Mouse (Mus musculus) heart, embryonic 13.5 days (tissue): ENCODE measurements around the gene Flot1. TPM values are rescaled to one million over a fixed set of nuclear protein-coding genes. Genes with fewer than 3 reads are reported as not detected.
"Not testable (repeated sequence)": the region's sequence is repeated elsewhere in the genome, so short reads cannot be mapped to it uniquely, and the experiment has no call there.

Experiments used
- ATAC-seq: fragments of 200-750 bp; cut with Nextera tagmentation; 2 replicates; pipeline ENCODE4 v1.8.0; 2017; ENCODE audit warnings: moderate TSS enrichment; ENCODE audit not compliant: insufficient number of reproducible peaks, low FRiP score, low TSS enrichment; ENCODE audit errors: extremely low read depth
- H3K27ac ChIP-seq: fragments of 300-500 bp; sonication (generic); replicated peaks from 2 replicates; pipeline ENCODE4 v1.5.1; 2015; ENCODE audit warnings: moderate library complexity, mild to moderate bottlenecking, inconsistent platforms
- H3K27me3 ChIP-seq: fragments of 300-500 bp; sonication (generic); replicated peaks from 2 replicates; pipeline ENCODE4 v1.6.1; 2015; ENCODE audit warnings: mild to moderate bottlenecking, inconsistent platforms
- H3K36me3 ChIP-seq: fragments of 300-500 bp; sonication (generic); 2 replicates; pipeline ENCODE4 v1.6.1; 2015; ENCODE audit warnings: mild to moderate bottlenecking, inconsistent platforms
- H3K4me1 ChIP-seq: fragments of 300-500 bp; sonication (generic); 2 replicates; pipeline ENCODE4 v1.6.1; 2015; ENCODE audit warnings: inconsistent platforms
- H3K4me2 ChIP-seq: fragments of 300-500 bp; sonication (generic); 2 replicates; pipeline ENCODE4 v1.6.1; 2015; ENCODE audit warnings: inconsistent platforms, mild to moderate bottlenecking, moderate library complexity
- H3K4me3 ChIP-seq: fragments of 300-500 bp; sonication (generic); 2 replicates; pipeline ENCODE4 v1.5.1; 2015; ENCODE audit warnings: moderate library complexity, mild to moderate bottlenecking, inconsistent platforms
- H3K9ac ChIP-seq: fragments of 300-500 bp; sonication (generic); 2 replicates; pipeline ENCODE4 v1.6.1; 2015; ENCODE audit warnings: inconsistent platforms, mild to moderate bottlenecking, moderate library complexity
- H3K9me3 ChIP-seq: fragments of 300-500 bp; sonication (generic); 2 replicates; pipeline ENCODE4 v1.6.1; 2016; ENCODE audit warnings: inconsistent platforms
- WGBS: fragments of 180-500 bp; shearing (Covaris S2); methylation state at CpG from one replicate; pipeline ENCODE4 v1.1.7; 2015; ENCODE audit warnings: mixed read lengths; 5-methylcytosine and 5-hydroxymethylcytosine counted together
- polyA plus RNA-seq: library from polyadenylated mRNA; unstranded; fragments of >200 nt; fragmentation: Nextera tagmentation; extraction: Ambion mirVana; gene quantifications from 2 replicates; pipeline ENCODE4 v1.2.1, GENCODE M21; 2015

The Flot1 gene
- polyA plus RNA-seq, 1 experiment from 2014 or later: 81.1 TPM

- Histone ChIP-seq H3K4me1 (peaks cover 55% of the 10 kb centered on the region), H3K9ac (peak overlapping the region; percentile 99), H3K36me3 (peaks cover 44% of the 10 kb centered on the region), H3K9me3 (no peaks in the 10 kb centered on the region), H3K4me2 (peak overlapping the region; percentile 90), H3K27me3 (no peaks in the 10 kb centered on the region), H3K27ac (peak overlapping the region; percentile 99), H3K4me3 (peak overlapping the region; percentile 94)
- WGBS: under 1% methylated on average over 18 of the region's 18 CpGs
- ATAC-seq: no peak
Observed at GRCm38 (mm10) chr17:35837487-35837886, 14.5 kb downstream of the Flot1 start.

- Histone ChIP-seq H3K4me1 (peaks cover 60% of the 10 kb centered on the region), H3K27me3 (no peaks in the 10 kb centered on the region), H3K9me3 (no peaks in the 10 kb centered on the region), H3K36me3 (peaks cover 37% of the 10 kb centered on the region), H3K4me2 (peak within 1 kb of the TSS; percentile 90), H3K27ac (peak within 1 kb of the TSS; percentile 99), H3K9ac (peak within 1 kb of the TSS; percentile 99), H3K4me3 (peak within 1 kb of the TSS; percentile 94)
- peak; percentile 75 for ATAC-seq
- WGBS: under 1% methylated on average over 29 of the region's 29 CpGs
Observed at GRCm38 (mm10) chr17:35838122-35838544, 15.1 kb downstream of the Flot1 start, which contains the start of gene Tubb5. Gene Tubb5 (minus strand): TSS chr17:35838306.

GRCm38 (mm10) chr17:35838570-35838969, 15.5 kb downstream of the Flot1 start:
- peak overlapping the region; percentile 99 for H3K27ac ChIP-seq
- H3K9me3 ChIP-seq: no peaks in the 10 kb centered on the region
- peaks cover 57% of the 10 kb centered on the region for H3K4me1 ChIP-seq
- H3K9ac ChIP-seq: peak overlapping the region; percentile 82
- no peaks in the 10 kb centered on the region for H3K27me3 ChIP-seq
- H3K36me3 ChIP-seq: peaks cover 33% of the 10 kb centered on the region
- H3K4me2 ChIP-seq: peak overlapping the region; percentile 90
- WGBS: 4% methylated on average over 5 of the region's 5 CpGs
- H3K4me3 ChIP-seq: peak overlapping the region; percentile 94
- ATAC-seq: no peak

DNA sequence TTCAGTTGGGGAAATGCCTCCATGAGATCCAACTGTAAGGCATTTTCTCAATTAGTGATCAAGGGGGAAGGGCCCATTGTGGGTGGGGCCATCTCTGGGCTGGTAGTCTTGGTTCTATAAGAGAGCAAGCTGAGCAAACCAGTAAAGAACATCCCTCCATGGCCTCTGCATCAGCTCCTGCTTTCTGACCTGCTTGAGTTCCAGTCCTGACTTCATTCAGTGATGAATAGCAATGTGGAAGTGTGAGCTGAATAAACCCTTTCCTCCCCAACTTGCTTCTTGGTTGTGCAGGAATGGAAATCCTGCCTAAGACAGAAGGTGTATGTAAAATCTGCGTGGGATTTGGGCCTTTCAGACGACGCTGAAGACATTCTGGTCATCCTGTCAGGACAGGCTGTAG, 16.0 kb downstream of the Flot1 start:
- 54% methylated on average over 3 of the region's 3 CpGs for WGBS
- not testable (repeated sequence) for H3K9me3 ChIP-seq, H3K27me3 ChIP-seq, ATAC-seq
- H3K27ac ChIP-seq: peak overlapping the region; percentile 99
- H3K4me1 ChIP-seq: peaks cover 53% of the 10 kb centered on the region
- H3K9ac ChIP-seq: peak overlapping the region; percentile 82
- H3K4me2 ChIP-seq: peak overlapping the region; percentile 90
- peaks cover 30% of the 10 kb centered on the region for H3K36me3 ChIP-seq
- H3K4me3 ChIP-seq: peak overlapping the region; percentile 94

DNA sequence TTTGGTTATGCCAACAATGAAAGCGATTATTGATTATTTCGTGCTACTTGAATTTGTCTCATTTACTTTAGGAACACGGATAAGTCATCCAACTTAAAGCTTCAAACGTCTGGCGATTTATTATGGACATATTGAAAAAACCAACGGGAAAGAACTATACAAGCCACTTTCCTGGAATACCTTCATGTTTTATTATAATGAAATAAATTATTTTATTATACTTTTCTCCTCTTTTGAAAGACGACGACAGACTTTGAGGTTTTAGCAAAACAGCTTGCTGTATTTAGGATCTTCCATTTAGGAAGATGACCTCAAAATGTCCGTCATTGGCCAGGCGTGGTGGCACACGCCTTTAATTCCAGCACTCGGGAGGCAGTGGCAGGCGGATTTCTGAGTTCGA, 17.5 kb downstream of the Flot1 start:
- 53% methylated on average over 14 of the region's 14 CpGs for WGBS
- ATAC-seq: no peak

GRCm38 (mm10) chr17:35841076-35841950, 18.3 kb downstream of the Flot1 start, which contains the start of gene Mdc1:
Gene Mdc1 (plus strand): TSS chr17:35841515.
- Histone ChIP-seq H3K27ac (peak within 1 kb of the TSS; percentile 84), H3K9ac (peak within 1 kb of the TSS; percentile 85), H3K4me2 (peak within 1 kb of the TSS; percentile 82), H3K27me3 (no peaks in the 10 kb centered on the region), H3K4me3 (peak within 1 kb of the TSS; percentile 68), H3K36me3 (peaks cover 28% of the 10 kb centered on the region), H3K9me3 (no peaks in the 10 kb centered on the region), H3K4me1 (peaks cover 30% of the 10 kb centered on the region)
- ATAC-seq: peak; percentile 85
- WGBS: under 1% methylated on average over 59 of the region's 59 CpGs

More for the DNA sequence above, 17.5 kb downstream of the Flot1 start:
- Histone ChIP-seq H3K4me3 (peak overlapping the region; percentile 68), H3K4me2 (peak overlapping the region; percentile 82), H3K36me3 (peaks cover 28% of the 10 kb centered on the region), H3K27ac (peak overlapping the region; percentile 73), H3K27me3 (no peaks in the 10 kb centered on the region), H3K4me1 (peaks cover 38% of the 10 kb centered on the region), H3K9ac (peak overlapping the region; percentile 74), H3K9me3 (no peaks in the 10 kb centered on the region)

DNA sequence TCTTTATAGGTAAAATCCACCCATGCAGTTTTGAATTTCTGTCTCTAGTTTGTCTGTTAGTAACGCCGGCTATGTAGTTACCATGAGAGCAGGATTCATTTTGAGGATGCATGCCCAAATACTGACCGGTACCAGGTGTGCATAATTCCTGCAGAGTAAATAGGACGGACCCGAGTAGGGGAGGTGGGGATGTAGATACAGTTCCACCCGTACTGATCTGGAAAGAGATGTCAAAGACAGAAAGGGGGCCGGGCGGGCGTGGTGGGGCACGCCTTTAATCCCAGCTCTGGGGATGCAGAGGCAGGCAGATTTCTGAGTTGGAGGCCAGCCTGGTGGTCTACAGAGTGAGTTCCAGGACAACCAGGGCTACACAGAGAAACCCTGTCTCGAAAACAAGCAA, 19.0 kb downstream of the Flot1 start:
- Histone ChIP-seq H3K27me3 (no peaks in the 10 kb centered on the region), H3K9ac (peak overlapping the region; percentile 85), H3K9me3 (no peaks in the 10 kb centered on the region), H3K4me3 (peak overlapping the region; percentile 68), H3K36me3 (peaks cover 30% of the 10 kb centered on the region), H3K4me1 (peaks cover 27% of the 10 kb centered on the region), H3K4me2 (peak overlapping the region; percentile 82), H3K27ac (peak overlapping the region; percentile 84)
- ATAC-seq: no peak
- WGBS: 14% methylated on average over 11 of the region's 11 CpGs

DNA sequence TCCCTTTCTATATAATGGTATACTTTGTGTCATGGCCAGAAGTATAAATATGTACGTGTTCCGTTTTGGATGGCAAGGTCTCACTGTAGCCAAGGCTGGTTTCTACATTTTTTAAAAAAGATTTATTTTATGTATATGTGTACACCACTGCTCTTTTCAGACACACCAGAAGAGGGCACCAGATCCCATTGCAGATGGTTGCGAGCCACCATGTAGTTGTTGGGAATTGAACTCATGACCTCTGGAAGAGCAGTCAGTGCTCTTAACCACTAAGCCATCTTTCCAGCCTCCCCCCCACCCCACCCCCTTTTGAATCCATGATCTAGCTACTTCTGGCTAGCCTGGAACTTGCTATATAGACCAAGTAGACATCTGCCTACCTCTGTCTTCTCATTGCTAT, 20.5 kb downstream of the Flot1 start:
- H3K4me3 ChIP-seq: no peak overlapping the region
- no peak overlapping the region for H3K4me2 ChIP-seq
- H3K27ac ChIP-seq: no peak overlapping the region
- no peak for ATAC-seq
- peaks cover 27% of the 10 kb centered on the region for H3K4me1 ChIP-seq
- no peak overlapping the region; the same call in 1 of the 2 replicates for H3K9ac ChIP-seq
- H3K9me3 ChIP-seq: no peaks in the 10 kb centered on the region
- 93% methylated on average over 3 of the region's 3 CpGs for WGBS
- H3K27me3 ChIP-seq: no peaks in the 10 kb centered on the region
- peaks cover 45% of the 10 kb centered on the region for H3K36me3 ChIP-seq

DNA sequence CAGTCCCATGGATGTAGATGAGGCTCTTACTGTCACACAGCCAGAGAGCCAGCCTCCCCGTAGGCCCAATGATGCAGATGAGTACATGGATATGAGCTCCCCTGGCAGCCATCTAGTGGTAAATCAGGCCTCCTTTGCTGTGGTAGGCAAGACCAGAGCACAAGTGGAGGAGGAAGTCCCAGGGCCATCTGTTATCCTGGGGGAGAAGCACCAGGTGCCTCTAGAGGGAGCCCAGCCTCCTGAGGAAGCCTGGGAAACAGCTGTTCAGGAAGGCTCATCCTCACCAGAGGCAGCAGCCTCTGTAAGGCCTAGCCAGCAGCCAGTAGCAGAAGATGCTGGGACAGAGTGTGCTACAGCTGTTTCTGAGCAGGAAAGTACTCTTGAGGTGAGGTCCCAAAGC, 25.1 kb downstream of the Flot1 start:
- Histone ChIP-seq H3K4me3 (no peak overlapping the region), H3K4me1 (peaks cover 1% of the 10 kb centered on the region; the same call in 1 of the 2 replicates), H3K4me2 (no peak overlapping the region), H3K27me3 (no peaks in the 10 kb centered on the region), H3K9me3 (no peaks in the 10 kb centered on the region), H3K27ac (no peak overlapping the region), H3K9ac (peak overlapping the region; percentile 24), H3K36me3 (peaks cover 89% of the 10 kb centered on the region)
- ATAC-seq: no peak
- WGBS: 48% methylated on average over 1 of the region's 1 CpGs

DNA sequence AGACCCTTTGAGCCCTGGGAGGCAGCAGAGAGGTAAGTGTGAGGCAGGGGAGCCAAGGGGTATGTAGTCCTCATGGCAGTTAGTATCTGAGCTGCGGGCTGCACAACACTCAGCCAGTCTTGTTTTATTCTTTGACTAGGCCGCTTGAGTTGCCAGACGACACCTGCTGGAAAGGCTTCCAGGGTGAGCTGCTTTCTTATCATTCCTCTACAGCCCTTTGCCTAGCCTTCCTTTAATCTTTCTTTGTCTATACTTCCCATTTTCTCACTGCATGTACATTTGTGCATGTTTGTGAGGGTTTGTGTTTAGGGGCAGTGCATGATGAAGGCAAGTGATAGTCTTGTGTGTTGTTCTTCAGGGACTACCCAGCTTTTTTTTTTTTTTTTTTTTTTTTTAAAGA, 27.9 kb downstream of the Flot1 start:
- no peak overlapping the region for H3K27ac ChIP-seq
- H3K4me1 ChIP-seq: no peaks in the 10 kb centered on the region
- no peaks in the 10 kb centered on the region for H3K9me3 ChIP-seq
- no peak overlapping the region for H3K4me2 ChIP-seq
- peaks cover 96% of the 10 kb centered on the region for H3K36me3 ChIP-seq
- no peak overlapping the region for H3K9ac ChIP-seq
- 72% methylated on average over 3 of the region's 3 CpGs for WGBS
- no peak overlapping the region for H3K4me3 ChIP-seq
- H3K27me3 ChIP-seq: no peaks in the 10 kb centered on the region
- ATAC-seq: no peak

DNA sequence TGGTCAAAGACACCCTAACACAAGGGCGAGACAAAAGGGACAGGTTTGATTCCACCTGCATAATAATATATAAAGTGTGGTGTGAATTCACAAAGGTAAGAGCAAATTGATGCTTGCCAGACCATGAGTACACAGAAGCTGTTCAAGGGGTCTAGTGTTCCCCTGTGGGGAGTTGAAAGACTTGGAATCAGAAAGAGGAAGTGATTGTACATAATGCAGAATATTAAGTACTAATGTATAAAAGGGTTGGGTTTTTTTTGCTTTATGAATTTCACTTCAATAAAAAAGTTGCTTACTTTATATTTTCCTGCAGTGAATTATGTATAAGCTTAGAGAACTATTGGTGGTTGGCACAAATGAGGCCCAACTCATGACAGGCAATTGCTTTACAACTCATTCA, 36.3 kb downstream of the Flot1 start:
- 93% methylated on average over 1 of the region's 1 CpGs for WGBS
- H3K4me2 ChIP-seq: no peak overlapping the region
- peaks cover 15% of the 10 kb centered on the region for H3K4me1 ChIP-seq
- H3K9ac ChIP-seq: no peak overlapping the region
- no peaks in the 10 kb centered on the region for H3K9me3 ChIP-seq
- H3K36me3 ChIP-seq: peaks cover 47% of the 10 kb centered on the region
- no peaks in the 10 kb centered on the region for H3K27me3 ChIP-seq
- H3K27ac ChIP-seq: no peak overlapping the region
- ATAC-seq: no peak
- H3K4me3 ChIP-seq: no peak overlapping the region
